Mouse (Mus musculus) kidney, embryonic 16.5 days (tissue): ENCODE results near the gene Plcxd2. TPM values are rescaled to one million over a fixed set of nuclear protein-coding genes. Genes with fewer than 3 reads are reported as not detected.
A peak's percentile ranks its signal among the peaks of the same experiment; 100 is the strongest.

Experiments
- ATAC-seq: fragments of 200-750 bp; cut with Nextera tagmentation; 2 replicates; pipeline ENCODE4 v1.8.0; 2017; ENCODE audit warnings: moderate TSS enrichment; ENCODE audit not compliant: low FRiP score, low TSS enrichment
- H3K27ac ChIP-seq: fragments of 300-500 bp; sonication (generic); 2 replicates; pipeline ENCODE4 v1.5.1; 2014; ENCODE audit warnings: low read length
- H3K27me3 ChIP-seq: fragments of 300-500 bp; sonication (generic); 2 replicates; pipeline ENCODE4 v1.6.1; 2014; ENCODE audit warnings: low read length, control low read depth, mixed read lengths; ENCODE audit not compliant: insufficient read depth
- H3K36me3 ChIP-seq: fragments of 300-500 bp; sonication (generic); 2 replicates; pipeline ENCODE4 v1.6.1; 2014; ENCODE audit warnings: low read length, control low read depth, mixed read lengths; ENCODE audit not compliant: insufficient read depth
- H3K4me1 ChIP-seq: fragments of 300-500 bp; sonication (generic); 2 replicates; pipeline ENCODE4 v1.6.1; 2014; ENCODE audit warnings: low read length, control low read depth, mixed read lengths; ENCODE audit not compliant: insufficient read depth
- H3K4me2 ChIP-seq: fragments of 300-500 bp; sonication (generic); replicated peaks from 2 replicates; pipeline ENCODE4 v1.6.1; 2014; ENCODE audit warnings: low read depth, low read length
- H3K4me3 ChIP-seq: fragments of 300-500 bp; sonication (generic); 2 replicates; pipeline ENCODE4 v1.5.1; 2014; ENCODE audit warnings: mild to moderate bottlenecking, low read length
- H3K9ac ChIP-seq: fragments of 300-500 bp; sonication (generic); replicated peaks from 2 replicates; pipeline ENCODE4 v1.6.1; 2014; ENCODE audit warnings: low read length
- H3K9me3 ChIP-seq: fragments of 300-500 bp; sonication (generic); 2 replicates; pipeline ENCODE4 v1.6.1; 2016; ENCODE audit warnings: low read length, control low read depth
- WGBS: fragments of 180-500 bp; shearing (Covaris S2); extraction: QIAGEN DNeasy Blood & Tissue Kit; methylation state at CpG from one replicate; pipeline ENCODE4 v1.1.7; 2014; 5-methylcytosine and 5-hydroxymethylcytosine counted together
- polyA plus RNA-seq: library from polyadenylated mRNA; unstranded; fragments of >200 nt; fragmentation: Nextera tagmentation; extraction: Ambion mirVana; gene quantifications from 2 replicates; pipeline ENCODE4 v1.2.1, GENCODE M21; 2015

The Plcxd2 gene
- polyA plus RNA-seq, 1 experiment from 2014 or later, result 1.5 TPM

- Histone ChIP-seq H3K4me1 (peaks cover 21% of the 10 kb centered on the region), H3K9ac (peak overlapping the region; percentile 35; the same call in 1 of the 2 replicates), H3K4me2 (peak overlapping the region; percentile 38), H3K36me3 (0 out of 2 replicates have a peak, but pooled peaks cover 2% of the 10 kb centered on the region), H3K4me3 (peak overlapping the region; percentile 15; the same call in 1 of the 2 replicates), H3K27ac (peak overlapping the region; percentile 83), H3K9me3 (no peaks in the 10 kb centered on the region), H3K27me3 (no peaks in the 10 kb centered on the region)
- WGBS, result 44% methylated on average over 5 of the region's 5 CpGs
- no peak; the same call in 1 of the 2 replicates for ATAC-seq
Observed at GRCm38 (mm10) chr16:45945649-45946048, 64.4 kb downstream of the Plcxd2 start.

- ATAC-seq, result peak; percentile 92
- no peaks in the 10 kb centered on the region for H3K27me3 ChIP-seq
- H3K9ac ChIP-seq, result peak overlapping the region; percentile 46; the same call in 1 of the 2 replicates
- H3K4me2 ChIP-seq, result peak overlapping the region; percentile 38
- peak overlapping the region; percentile 83 for H3K27ac ChIP-seq
- no peaks in the 10 kb centered on the region for H3K9me3 ChIP-seq
- peaks cover 21% of the 10 kb centered on the region for H3K4me1 ChIP-seq
- no peaks in the 10 kb centered on the region for H3K36me3 ChIP-seq
- 11% methylated on average over 11 of the region's 11 CpGs for WGBS
- H3K4me3 ChIP-seq, result 0 out of 2 replicates have a peak overlapping the region, but pooled peaks have one; percentile 1
Observed at GRCm38 (mm10) chr16:45945174-45945631, 64.8 kb downstream of the Plcxd2 start.

GRCm38 (mm10) chr16:45942169-45942891 lies 67.7 kb downstream of the Plcxd2 start:
- Histone ChIP-seq H3K9me3 (0 out of 2 replicates have a peak, but pooled peaks cover 2% of the 10 kb centered on the region), H3K27me3 (no peaks in the 10 kb centered on the region), H3K4me1 (peaks cover 21% of the 10 kb centered on the region), H3K4me3 (no peak overlapping the region), H3K27ac (no peak overlapping the region), H3K36me3 (no peaks in the 10 kb centered on the region), H3K9ac (no peak overlapping the region), H3K4me2 (no peak overlapping the region)
- ATAC-seq, result no peak
- 68% methylated on average over 8 of the region's 8 CpGs for WGBS

- Histone ChIP-seq H3K27ac (no peak overlapping the region), H3K27me3 (no peaks in the 10 kb centered on the region), H3K9me3 (0 out of 2 replicates have a peak, but pooled peaks cover 2% of the 10 kb centered on the region), H3K4me3 (no peak overlapping the region), H3K4me2 (no peak overlapping the region), H3K9ac (no peak overlapping the region), H3K36me3 (no peaks in the 10 kb centered on the region), H3K4me1 (peaks cover 15% of the 10 kb centered on the region)
- no peak for ATAC-seq
- 80% methylated on average over 2 of the region's 2 CpGs for WGBS
Observed at GRCm38 (mm10) chr16:45940701-45941100, 69.3 kb downstream of the Plcxd2 start.

- no peaks in the 10 kb centered on the region for H3K36me3 ChIP-seq
- 93% methylated on average over 3 of the region's 3 CpGs for WGBS
- no peak for ATAC-seq
- H3K4me1 ChIP-seq, result peaks cover 2% of the 10 kb centered on the region
- no peak overlapping the region for H3K27ac ChIP-seq
- H3K27me3 ChIP-seq, result no peaks in the 10 kb centered on the region
- 0 out of 2 replicates have a peak, but pooled peaks cover 2% of the 10 kb centered on the region for H3K9me3 ChIP-seq
- no peak overlapping the region for H3K9ac ChIP-seq
- H3K4me2 ChIP-seq, result no peak overlapping the region
- no peak overlapping the region for H3K4me3 ChIP-seq
Observed at GRCm38 (mm10) chr16:45939436-45939835, 70.6 kb downstream of the Plcxd2 start.

- Histone ChIP-seq H3K27ac (no peak overlapping the region), H3K9ac (no peak overlapping the region), H3K4me2 (no peak overlapping the region), H3K36me3 (no peaks in the 10 kb centered on the region), H3K9me3 (0 out of 2 replicates have a peak, but pooled peaks cover 2% of the 10 kb centered on the region), H3K4me1 (no peaks in the 10 kb centered on the region), H3K27me3 (no peaks in the 10 kb centered on the region), H3K4me3 (no peak overlapping the region)
- 64% methylated on average over 2 of the region's 2 CpGs for WGBS
- no peak for ATAC-seq
Observed at GRCm38 (mm10) chr16:45937381-45937780, 72.6 kb downstream of the Plcxd2 start.

GRCm38 (mm10) chr16:45936521-45936920 lies 73.5 kb downstream of the Plcxd2 start:
- no peak for ATAC-seq
- no peak overlapping the region for H3K4me2 ChIP-seq
- no peaks in the 10 kb centered on the region for H3K27me3 ChIP-seq
- no peak overlapping the region for H3K4me3 ChIP-seq
- 0 out of 2 replicates have a peak, but pooled peaks cover 2% of the 10 kb centered on the region for H3K9me3 ChIP-seq
- no peaks in the 10 kb centered on the region for H3K36me3 ChIP-seq
- no peaks in the 10 kb centered on the region for H3K4me1 ChIP-seq
- WGBS, result 54% methylated on average over 2 of the region's 2 CpGs
- no peak overlapping the region for H3K27ac ChIP-seq
- no peak overlapping the region for H3K9ac ChIP-seq

GRCm38 (mm10) chr16:45935956-45936483 lies 74.0 kb downstream of the Plcxd2 start:
- no peak for ATAC-seq

GRCm38 (mm10) chr16:45934721-45935407 lies 75.2 kb downstream of the Plcxd2 start:
- H3K4me2 ChIP-seq, result no peak overlapping the region
- H3K9me3 ChIP-seq, result 0 out of 2 replicates have a peak, but pooled peaks cover 2% of the 10 kb centered on the region
- no peak for ATAC-seq
- no peak overlapping the region for H3K4me3 ChIP-seq
- no peaks in the 10 kb centered on the region for H3K4me1 ChIP-seq
- peak overlapping the region; percentile 14; the same call in 1 of the 2 replicates for H3K27ac ChIP-seq
- no peaks in the 10 kb centered on the region for H3K36me3 ChIP-seq
- H3K9ac ChIP-seq, result no peak overlapping the region
- 39% methylated on average over 2 of the region's 2 CpGs for WGBS
- H3K27me3 ChIP-seq, result no peaks in the 10 kb centered on the region

More at GRCm38 (mm10) chr16:45935956-45936483, 74.0 kb downstream of the Plcxd2 start:
- no peaks in the 10 kb centered on the region for H3K27me3 ChIP-seq
- no peak overlapping the region for H3K4me3 ChIP-seq
- no peak overlapping the region for H3K4me2 ChIP-seq
- no peaks in the 10 kb centered on the region for H3K4me1 ChIP-seq
- 85% methylated on average over 3 of the region's 3 CpGs for WGBS
- H3K27ac ChIP-seq, result no peak overlapping the region
- H3K9me3 ChIP-seq, result 0 out of 2 replicates have a peak, but pooled peaks cover 2% of the 10 kb centered on the region
- H3K9ac ChIP-seq, result no peak overlapping the region
- H3K36me3 ChIP-seq, result no peaks in the 10 kb centered on the region
